Mouse (Mus musculus) E14TG2a.4 (cell line): ENCODE data around the gene Gm45234.

Experiments used
- CTCF ChIP-seq: conservative IDR thresholded peaks from 2 replicates; pipeline ENCODE4 v1.5.1; 2014; ENCODE audit warnings: low read length
- NANOG ChIP-seq: IDR thresholded peaks from 2 replicates; pipeline ENCODE4 v1.6.1; 2014; ENCODE audit warnings: borderline replicate concordance, low read length, mixed read lengths

DNA sequence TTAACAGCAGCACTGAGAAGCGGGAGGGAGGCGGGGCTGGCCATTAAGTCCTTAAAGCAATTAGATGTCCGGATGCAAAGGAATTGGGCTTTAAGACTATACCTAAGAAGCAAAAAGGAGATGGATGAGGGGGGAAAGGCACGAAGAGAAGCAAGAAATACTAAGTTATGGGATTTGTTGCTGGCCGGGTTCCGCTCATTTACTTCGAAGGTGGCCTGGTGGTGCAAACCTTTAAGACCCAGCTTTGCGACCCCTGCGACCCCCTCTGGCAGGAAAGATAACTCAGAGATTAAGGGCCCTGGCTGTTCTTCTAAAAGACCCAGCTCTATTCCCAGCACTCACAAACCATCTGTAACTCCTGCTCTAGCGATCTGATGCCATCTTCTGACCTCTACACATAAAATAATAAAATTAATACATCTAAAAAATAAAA is 24.2 kb upstream of the Gm45234 start:
- no peak for TF ChIP-seq CTCF
- TF ChIP-seq NANOG = 0 out of 2 replicates have a peak, but pooled peaks have one; percentile 2
